Mouse (Mus musculus) midbrain, postnatal 0 days (tissue): ENCODE results near the gene Hlcs. TPM values are rescaled to one million over a fixed set of nuclear protein-coding genes. Genes with fewer than 3 reads are reported as not detected.
A peak's percentile ranks its signal among the peaks of the same experiment; 100 is the strongest.

Source experiments
- ATAC-seq: fragments of 200-750 bp; cut with Nextera tagmentation; 2 replicates; pipeline ENCODE4 v1.8.0; 2017; ENCODE audit warnings: moderate number of reproducible peaks, mild to moderate bottlenecking, moderate TSS enrichment, moderate library complexity; ENCODE audit not compliant: low FRiP score
- DNase-seq: peaks from one replicate; pipeline ENCODE4 v3.0.0-alpha.2; 2015; ENCODE audit warnings: low spot score
- H3K27ac ChIP-seq: fragments of 300-500 bp; sonication (generic); 2 replicates; pipeline ENCODE4 v1.5.1; 2014; ENCODE audit warnings: low read depth, mild to moderate bottlenecking, low read length, mixed read lengths
- H3K27me3 ChIP-seq: fragments of 300-500 bp; sonication (generic); 2 replicates; pipeline ENCODE4 v1.6.1; 2014; ENCODE audit warnings: low read length, control low read depth, mixed read lengths; ENCODE audit not compliant: insufficient read depth
- H3K36me3 ChIP-seq: fragments of 300-500 bp; sonication (generic); 2 replicates; pipeline ENCODE4 v1.6.1; 2014; ENCODE audit warnings: low read length, control low read depth, mixed read lengths; ENCODE audit not compliant: insufficient read depth
- H3K4me1 ChIP-seq: fragments of 300-500 bp; sonication (generic); 2 replicates; pipeline ENCODE4 v1.6.1; 2014; ENCODE audit warnings: mild to moderate bottlenecking, control low read depth, antibody characterized with exemption, low read length, mixed read lengths; ENCODE audit not compliant: insufficient read depth
- H3K4me2 ChIP-seq: fragments of 300-500 bp; sonication (generic); 2 replicates; pipeline ENCODE4 v1.6.1; 2014; ENCODE audit warnings: low read depth, mild to moderate bottlenecking, low read length, mixed read lengths; ENCODE audit not compliant: poor library complexity, severe bottlenecking
- H3K4me3 ChIP-seq: fragments of 300-500 bp; sonication (generic); 2 replicates; pipeline ENCODE4 v1.5.1; 2014; ENCODE audit warnings: low read depth, mild to moderate bottlenecking, low read length, moderate library complexity
- H3K9ac ChIP-seq: fragments of 300-500 bp; sonication (generic); replicated peaks from 2 replicates; pipeline ENCODE4 v1.6.1; 2014; ENCODE audit warnings: mild to moderate bottlenecking, low read length, moderate library complexity, mixed read lengths; ENCODE audit not compliant: poor library complexity, severe bottlenecking
- H3K9me3 ChIP-seq: fragments of 300-500 bp; sonication (generic); 2 replicates; pipeline ENCODE4 v1.6.1; 2016; ENCODE audit warnings: low read length, control low read depth
- CTCF ChIP-seq: IDR thresholded peaks from 2 replicates; pipeline ENCODE4 v1.5.1; 2016; ENCODE audit warnings: antibody characterized with exemption, mild to moderate bottlenecking
- WGBS: fragments of 180-500 bp; shearing (Covaris S2); extraction: QIAGEN DNeasy Blood & Tissue Kit; methylation state at CpG from one replicate; pipeline ENCODE4 v1.1.7; 2014; 5-methylcytosine and 5-hydroxymethylcytosine counted together
- polyA plus RNA-seq: library from polyadenylated mRNA; unstranded; fragments of >200 nt; fragmentation: Nextera tagmentation; extraction: Ambion mirVana; gene quantifications from 2 replicates; pipeline ENCODE4 v1.2.1, GENCODE M21; 2015
- total RNA-seq: library from RNA; depleted of rRNA; stranded (reverse); fragments of >200 nt; gene quantifications from 2 replicates; pipeline ENCODE4 v1.2.3, GENCODE M21; 2014

The Hlcs gene
- total and polyA plus RNA-seq, 2 experiments from 2014 or later: 7.8 to 10.0 TPM

- Histone ChIP-seq H3K36me3 (no peaks in the 10 kb centered on the region), H3K4me2 (no peak overlapping the region), H3K4me1 (peaks cover 7% of the 10 kb centered on the region; the same call in 1 of the 2 replicates), H3K27ac (no peak overlapping the region), H3K9ac (no peak overlapping the region), H3K27me3 (no peaks in the 10 kb centered on the region), H3K4me3 (no peak overlapping the region), H3K9me3 (no peaks in the 10 kb centered on the region)
- WGBS: 92% methylated on average over 4 of the region's 4 CpGs
- no peak for ATAC-seq
- DNase-seq: no peak
- no peak for TF ChIP-seq CTCF
Measured at GRCm38 (mm10) chr16:94301194-94301593, 12.2 kb downstream of the Hlcs start.

- Histone ChIP-seq H3K4me2 (no peak overlapping the region), H3K27me3 (no peaks in the 10 kb centered on the region), H3K4me1 (peaks cover 7% of the 10 kb centered on the region; the same call in 1 of the 2 replicates), H3K36me3 (no peaks in the 10 kb centered on the region), H3K27ac (no peak overlapping the region), H3K9ac (no peak overlapping the region), H3K4me3 (no peak overlapping the region), H3K9me3 (no peaks in the 10 kb centered on the region)
- TF ChIP-seq CTCF: no peak
- DNase-seq (no peak), ATAC-seq (no peak)
- 76% methylated on average over 4 of the region's 4 CpGs for WGBS
Measured at GRCm38 (mm10) chr16:94299210-94299609, 14.2 kb downstream of the Hlcs start.

GRCm38 (mm10) chr16:94298081-94298480, 15.3 kb downstream of the Hlcs start:
- no peaks in the 10 kb centered on the region for H3K9me3 ChIP-seq
- H3K4me1 ChIP-seq: peaks cover 3% of the 10 kb centered on the region; the same call in 1 of the 2 replicates
- 91% methylated on average over 5 of the region's 5 CpGs for WGBS
- H3K36me3 ChIP-seq: no peaks in the 10 kb centered on the region
- H3K27ac ChIP-seq: no peak overlapping the region
- no peak overlapping the region for H3K4me2 ChIP-seq
- no peak overlapping the region for H3K9ac ChIP-seq
- H3K27me3 ChIP-seq: no peaks in the 10 kb centered on the region
- DNase-seq (no peak), ATAC-seq (no peak)
- H3K4me3 ChIP-seq: no peak overlapping the region
- TF ChIP-seq CTCF: no peak

- H3K4me1 ChIP-seq: no peaks in the 10 kb centered on the region
- ATAC-seq (no peak), DNase-seq (no peak)
- H3K9ac ChIP-seq: no peak overlapping the region
- no peak overlapping the region for H3K27ac ChIP-seq
- no peaks in the 10 kb centered on the region for H3K27me3 ChIP-seq
- 90% methylated on average over 4 of the region's 4 CpGs for WGBS
- TF ChIP-seq CTCF: no peak
- no peak overlapping the region for H3K4me3 ChIP-seq
- H3K9me3 ChIP-seq: no peaks in the 10 kb centered on the region
- H3K36me3 ChIP-seq: no peaks in the 10 kb centered on the region
- H3K4me2 ChIP-seq: no peak overlapping the region
Measured at GRCm38 (mm10) chr16:94291141-94291540, 22.2 kb downstream of the Hlcs start.

GRCm38 (mm10) chr16:94290073-94290999, 23.0 kb downstream of the Hlcs start:
- no peak; the same call in 1 of the 2 replicates for TF ChIP-seq CTCF
- Histone ChIP-seq H3K27me3 (no peaks in the 10 kb centered on the region), H3K9ac (peak overlapping the region; percentile 85), H3K4me2 (peak overlapping the region; percentile 94), H3K4me1 (no peaks in the 10 kb centered on the region), H3K27ac (peak overlapping the region; percentile 87), H3K4me3 (peak overlapping the region; percentile 79), H3K9me3 (no peaks in the 10 kb centered on the region), H3K36me3 (no peaks in the 10 kb centered on the region)
- DNase-seq (peak; percentile 85), ATAC-seq (peak; percentile 94)
- WGBS: 5% methylated on average over 52 of the region's 52 CpGs
